Mouse (Mus musculus): ENCODE measurements at regions not wholly inside any gene's neighbourhood (a gene's known extent, or its start where the extent isn't known, plus 50 kb on each side); places are given as distances from the start of the nearest gene placed in this dataset.
"Not testable (repeated sequence)": the region's sequence is repeated elsewhere in the genome, so short reads cannot be mapped to it uniquely, and the experiment has no call there.

GRCm38 (mm10) chr6:13006596-13006995 lies 63.0 kb upstream of the Tmem106b start:
- no peak overlapping the region for H3K4me3 ChIP-seq
- H3K27ac ChIP-seq (ENCODE audit: poor library complexity, severe bottlenecking), result no peak overlapping the region
- no peaks in the 10 kb centered on the region for H3K9me3 ChIP-seq (replicated peaks)
- no peaks in the 10 kb centered on the region for H3K27me3 ChIP-seq (replicated peaks)
- H3K36me3 ChIP-seq, result no peaks in the 10 kb centered on the region
- no peak overlapping the region for H3K4me2 ChIP-seq
- H3K9ac ChIP-seq, result no peak overlapping the region
- no peak for ATAC-seq (ENCODE audit: insufficient number of reproducible peaks, low FRiP score)
- H3K4me1 ChIP-seq (replicated peaks), result no peaks in the 10 kb centered on the region

GRCm38 (mm10) chr6:12994701-12995100 lies 74.9 kb upstream of the Tmem106b start:
- ATAC-seq (ENCODE audit: insufficient number of reproducible peaks, low FRiP score), result no peak
- no peaks in the 10 kb centered on the region for H3K4me1 ChIP-seq (replicated peaks)
- WGBS, result 80% methylated on average over 2 of the region's 2 CpGs
- H3K27me3 ChIP-seq (replicated peaks), result no peaks in the 10 kb centered on the region
- no peak overlapping the region for H3K4me2 ChIP-seq
- H3K9ac ChIP-seq, result no peak overlapping the region
- no peaks in the 10 kb centered on the region for H3K36me3 ChIP-seq
- 0 out of 2 replicates have a peak, but pooled peaks cover 3% of the 10 kb centered on the region for H3K9me3 ChIP-seq (replicated peaks)
- no peak overlapping the region for H3K4me3 ChIP-seq
- H3K27ac ChIP-seq (ENCODE audit: poor library complexity, severe bottlenecking), result no peak overlapping the region

GRCm38 (mm10) chr6:12993772-12994171 lies 75.8 kb upstream of the Tmem106b start:
- Histone ChIP-seq H3K36me3 (no peaks in the 10 kb centered on the region), H3K27ac (ENCODE audit: poor library complexity, severe bottlenecking) (no peak overlapping the region), H3K4me1 (replicated peaks) (no peaks in the 10 kb centered on the region), H3K27me3 (replicated peaks) (no peaks in the 10 kb centered on the region), H3K9me3 (replicated peaks) (no peaks in the 10 kb centered on the region), H3K9ac (no peak overlapping the region), H3K4me3 (no peak overlapping the region), H3K4me2 (no peak overlapping the region)
- no peak for ATAC-seq (ENCODE audit: insufficient number of reproducible peaks, low FRiP score)
- WGBS, result 70% methylated on average over 2 of the region's 2 CpGs

- Histone ChIP-seq H3K4me3 (no peak overlapping the region), H3K36me3 (no peaks in the 10 kb centered on the region)
- no peak for ATAC-seq (ENCODE audit: insufficient number of reproducible peaks, low FRiP score)
Measured at GRCm38 (mm10) chr6:12977184-12977897, 92.2 kb upstream of the Tmem106b start.

GRCm38 (mm10) chr6:12971604-12972003 lies 98.0 kb upstream of the Tmem106b start:
- Histone ChIP-seq H3K27ac (ENCODE audit: poor library complexity, severe bottlenecking) (no peak overlapping the region), H3K36me3 (no peaks in the 10 kb centered on the region), H3K9ac (no peak overlapping the region), H3K4me1 (replicated peaks) (no peaks in the 10 kb centered on the region), H3K4me2 (no peak overlapping the region), H3K4me3 (no peak overlapping the region), H3K27me3 (replicated peaks) (no peaks in the 10 kb centered on the region), H3K9me3 (replicated peaks) (no peaks in the 10 kb centered on the region)
- ATAC-seq (ENCODE audit: insufficient number of reproducible peaks, low FRiP score), result no peak
- 71% methylated on average over 1 of the region's 1 CpGs for WGBS

More at GRCm38 (mm10) chr6:12977184-12977897, 92.2 kb upstream of the Tmem106b start:
- H3K27me3 ChIP-seq (replicated peaks), result no peaks in the 10 kb centered on the region
- H3K27ac ChIP-seq (ENCODE audit: poor library complexity, severe bottlenecking), result no peak overlapping the region
- WGBS, result 78% methylated on average over 1 of the region's 1 CpGs
- no peak overlapping the region for H3K4me2 ChIP-seq
- H3K9ac ChIP-seq, result no peak overlapping the region
- no peaks in the 10 kb centered on the region for H3K9me3 ChIP-seq (replicated peaks)
- H3K4me1 ChIP-seq (replicated peaks), result no peaks in the 10 kb centered on the region

GRCm38 (mm10) chr6:12967291-12967690 lies 102.3 kb upstream of the Tmem106b start:
- no peak for ATAC-seq (ENCODE audit: insufficient number of reproducible peaks, low FRiP score)
- no peaks in the 10 kb centered on the region; the same call in 1 of the 2 replicates for H3K9me3 ChIP-seq (replicated peaks)
- H3K4me2 ChIP-seq, result no peak overlapping the region
- H3K4me1 ChIP-seq (replicated peaks), result no peaks in the 10 kb centered on the region
- H3K4me3 ChIP-seq, result no peak overlapping the region
- H3K9ac ChIP-seq, result no peak overlapping the region
- WGBS, result 83% methylated on average over 2 of the region's 2 CpGs
- H3K36me3 ChIP-seq, result no peaks in the 10 kb centered on the region
- H3K27ac ChIP-seq (ENCODE audit: poor library complexity, severe bottlenecking), result no peak overlapping the region
- H3K27me3 ChIP-seq (replicated peaks), result no peaks in the 10 kb centered on the region

- no peaks in the 10 kb centered on the region for H3K27me3 ChIP-seq (replicated peaks)
- H3K4me2 ChIP-seq, result no peak overlapping the region
- H3K36me3 ChIP-seq, result no peaks in the 10 kb centered on the region
- no peaks in the 10 kb centered on the region for H3K9me3 ChIP-seq (replicated peaks)
- no peak for ATAC-seq (ENCODE audit: insufficient number of reproducible peaks, low FRiP score)
- H3K9ac ChIP-seq, result no peak overlapping the region
- no peak overlapping the region for H3K4me3 ChIP-seq
- no peak overlapping the region for H3K27ac ChIP-seq (ENCODE audit: poor library complexity, severe bottlenecking)
- WGBS, result 83% methylated on average over 6 of the region's 6 CpGs
- no peaks in the 10 kb centered on the region for H3K4me1 ChIP-seq (replicated peaks)
Measured at GRCm38 (mm10) chr6:12957797-12958196, 111.8 kb upstream of the Tmem106b start.

GRCm38 (mm10) chr6:12911610-12912009 lies 157.9 kb upstream of the Tmem106b start:
- Histone ChIP-seq H3K27ac (ENCODE audit: poor library complexity, severe bottlenecking) (no peak overlapping the region), H3K9ac (no peak overlapping the region), H3K4me3 (no peak overlapping the region), H3K4me1 (replicated peaks) (peaks cover 6% of the 10 kb centered on the region; the same call in 1 of the 2 replicates), H3K9me3 (replicated peaks) (no peaks in the 10 kb centered on the region), H3K27me3 (replicated peaks) (no peaks in the 10 kb centered on the region), H3K36me3 (no peaks in the 10 kb centered on the region), H3K4me2 (no peak overlapping the region)
- ATAC-seq (ENCODE audit: insufficient number of reproducible peaks, low FRiP score), result no peak
- WGBS, result 81% methylated on average over 3 of the region's 3 CpGs

- H3K9me3 ChIP-seq (replicated peaks), result no peaks in the 10 kb centered on the region
- no peak overlapping the region for H3K9ac ChIP-seq
- no peak overlapping the region for H3K4me2 ChIP-seq
- H3K36me3 ChIP-seq, result no peaks in the 10 kb centered on the region
- no peaks in the 10 kb centered on the region for H3K27me3 ChIP-seq (replicated peaks)
- no peak overlapping the region for H3K4me3 ChIP-seq
- H3K27ac ChIP-seq (ENCODE audit: poor library complexity, severe bottlenecking), result no peak overlapping the region
- ATAC-seq (ENCODE audit: insufficient number of reproducible peaks, low FRiP score), result no peak
- 59% methylated on average over 5 of the region's 5 CpGs for WGBS
- H3K4me1 ChIP-seq (replicated peaks), result no peaks in the 10 kb centered on the region
Measured at GRCm38 (mm10) chr6:12892929-12893328, 143.7 kb upstream of the Thsd7a start.

GRCm38 (mm10) chr6:12876947-12877346 lies 127.7 kb upstream of the Thsd7a start:
- ATAC-seq (ENCODE audit: insufficient number of reproducible peaks, low FRiP score), result not testable (repeated sequence)

GRCm38 (mm10) chr6:12876366-12876765 lies 127.2 kb upstream of the Thsd7a start:
- no peak overlapping the region for H3K4me3 ChIP-seq
- H3K4me1 ChIP-seq (replicated peaks), result no peaks in the 10 kb centered on the region
- no peaks in the 10 kb centered on the region for H3K27me3 ChIP-seq (replicated peaks)
- no peak overlapping the region for H3K27ac ChIP-seq (ENCODE audit: poor library complexity, severe bottlenecking)
- no peak overlapping the region for H3K4me2 ChIP-seq
- ATAC-seq (ENCODE audit: insufficient number of reproducible peaks, low FRiP score), result no peak
- H3K36me3 ChIP-seq, result no peaks in the 10 kb centered on the region
- 58% methylated on average over 4 of the region's 4 CpGs for WGBS
- no peak overlapping the region for H3K9ac ChIP-seq
- H3K9me3 ChIP-seq (replicated peaks), result no peaks in the 10 kb centered on the region

More at GRCm38 (mm10) chr6:12876947-12877346, 127.7 kb upstream of the Thsd7a start:
- not testable (repeated sequence) for H3K27me3 ChIP-seq (replicated peaks); H3K27ac ChIP-seq (ENCODE audit: poor library complexity, severe bottlenecking); H3K9ac ChIP-seq; H3K9me3 ChIP-seq (replicated peaks); H3K4me3 ChIP-seq; H3K36me3 ChIP-seq; H3K4me2 ChIP-seq; H3K4me1 ChIP-seq (replicated peaks)
- 65% methylated on average over 1 of the region's 1 CpGs for WGBS

GRCm38 (mm10) chr6:12868251-12868650 lies 119.0 kb upstream of the Thsd7a start:
- Histone ChIP-seq H3K9me3 (replicated peaks) (no peaks in the 10 kb centered on the region), H3K27ac (ENCODE audit: poor library complexity, severe bottlenecking) (no peak overlapping the region), H3K9ac (no peak overlapping the region), H3K36me3 (no peaks in the 10 kb centered on the region), H3K27me3 (replicated peaks) (no peaks in the 10 kb centered on the region), H3K4me1 (replicated peaks) (no peaks in the 10 kb centered on the region), H3K4me3 (no peak overlapping the region), H3K4me2 (no peak overlapping the region)
- ATAC-seq (ENCODE audit: insufficient number of reproducible peaks, low FRiP score), result no peak
- WGBS, result 83% methylated on average over 4 of the region's 4 CpGs

Measured in heart, embryonic 12.5 days (tissue).